Mouse (Mus musculus): ENCODE data around the gene Uba2. TPM values are rescaled to one million over a fixed set of nuclear protein-coding genes. Genes with fewer than 3 reads are reported as not detected.

Uba2 gene
- total RNA-seq, 2 experiments from 2014 or later = 160 to 213 TPM

GRCm38 (mm10) chr7:34100002-34100401, 69.4 kb downstream of the Uba2 start:
- ATAC-seq (replicated peaks; ENCODE audit: poor library complexity, severe bottlenecking) = no peak

DNA sequence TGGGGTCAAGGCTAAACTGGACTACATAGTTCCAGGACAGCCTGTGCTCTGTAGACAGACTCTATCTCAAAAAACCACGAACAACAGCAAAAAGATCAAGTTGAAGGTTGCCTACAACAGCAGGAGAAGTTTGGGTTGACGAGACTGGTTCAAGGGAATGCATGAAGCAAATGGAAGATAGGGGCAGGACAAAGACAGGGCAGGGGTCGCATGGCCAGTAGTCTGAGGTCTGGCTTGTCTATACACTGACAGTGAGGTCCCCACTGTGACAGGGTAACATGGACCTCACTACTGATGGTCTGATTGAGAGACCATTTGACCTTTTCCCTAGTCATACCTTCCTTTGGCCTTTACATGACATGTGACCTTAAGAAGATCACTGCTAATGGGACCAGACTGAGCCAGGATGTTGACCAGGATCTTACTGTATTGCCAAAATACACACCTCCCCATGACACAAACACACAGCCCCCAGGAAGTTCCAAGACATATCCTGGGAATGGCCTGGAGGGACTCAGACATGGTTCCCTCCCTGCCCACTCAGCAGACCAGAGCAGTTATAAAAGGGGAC, 74.4 kb downstream of the Uba2 start, which contains the start of gene Scgb1b30:
Scgb1b30 (plus strand) TSS at position 521 of the 571 bp plus-strand sequence.
- ATAC-seq (replicated peaks; ENCODE audit: poor library complexity, severe bottlenecking) = no peak

Other genes with a start within 250 kb of the Uba2 start
- gene Scgb2b26, start 224.6 kb downstream of the Uba2 start, total RNA-seq (2014; fragmentation: Nextera tagmentation) = not detected in 2 replicates
- not detected in 2 replicates for gene Scgb2b26, start 224.6 kb downstream of the Uba2 start, total RNA-seq (2017)
- gene Scgb2b27, start 155.7 kb downstream of the Uba2 start, total RNA-seq (2014; fragmentation: Nextera tagmentation) = not detected in 2 replicates
- not detected in 2 replicates for gene Scgb2b27, start 155.7 kb downstream of the Uba2 start, total RNA-seq (2017)
- not detected in 2 replicates for gene Scgb1b27, start 148.1 kb downstream of the Uba2 start, total RNA-seq (2014; fragmentation: Nextera tagmentation)
- not detected in 2 replicates for gene Scgb1b27, start 148.1 kb downstream of the Uba2 start, total RNA-seq (2017)
- not detected in 2 replicates for gene Scgb1b30, start 74.2 kb downstream of the Uba2 start, total RNA-seq (2014; fragmentation: Nextera tagmentation)
- not detected in 2 replicates for gene Scgb1b30, start 74.2 kb downstream of the Uba2 start, total RNA-seq (2017)
- gene Wtip, start 36.3 kb downstream of the Uba2 start, total RNA-seq (2014; fragmentation: Nextera tagmentation) = not detected in 2 replicates
- 0.09 and 0.26 TPM in 2 replicates for gene Wtip, start 36.3 kb downstream of the Uba2 start, total RNA-seq (2017)
- gene Pdcd2l, start 27.1 kb upstream of the Uba2 start, total RNA-seq (2014; fragmentation: Nextera tagmentation) = 32.8 and 40.4 TPM in 2 replicates
- gene Pdcd2l, start 27.1 kb upstream of the Uba2 start, total RNA-seq (2017) = 18.3 and 39.8 TPM in 2 replicates
- gene Gpi1, start 60.7 kb upstream of the Uba2 start, total RNA-seq (2014; fragmentation: Nextera tagmentation) = 653 and 773 TPM in 2 replicates
- gene Gpi1, start 60.7 kb upstream of the Uba2 start, total RNA-seq (2017) = 606 and 815 TPM in 2 replicates
- gene Gm6096, start 81.4 kb upstream of the Uba2 start, total RNA-seq (2014; fragmentation: Nextera tagmentation) = not detected in 2 replicates
- not detected in 2 replicates for gene Gm6096, start 81.4 kb upstream of the Uba2 start, total RNA-seq (2017)
- 7.2 and 10.5 TPM in 2 replicates for gene 4931406P16Rik, start 144.0 kb upstream of the Uba2 start, total RNA-seq (2014; fragmentation: Nextera tagmentation)
- 9.2 and 12.5 TPM in 2 replicates for gene 4931406P16Rik, start 144.0 kb upstream of the Uba2 start, total RNA-seq (2017)
- 77.6 and 92.1 TPM in 2 replicates for gene Lsm14a, start 223.7 kb upstream of the Uba2 start, total RNA-seq (2014; fragmentation: Nextera tagmentation)
- 53.5 and 64.4 TPM in 2 replicates for gene Lsm14a, start 223.7 kb upstream of the Uba2 start, total RNA-seq (2017)